Mouse (Mus musculus) myocyte (in vitro differentiated cells): ENCODE results near the gene Kremen1.

ENCODE experiments used
- CEBPB ChIP-seq: IDR thresholded peaks from 2 replicates; pipeline ENCODE4 v1.6.1; 2011; ENCODE audit warnings: mild to moderate bottlenecking, moderate library complexity; ENCODE audit not compliant: poor library complexity, insufficient read depth, severe bottlenecking
- E2F4 ChIP-seq: IDR thresholded peaks from one replicate; pipeline ENCODE4 v1.6.1; 2011; ENCODE audit warnings: mild to moderate bottlenecking, control low read depth, moderate library complexity; ENCODE audit not compliant: insufficient read depth
- POLR2A ChIP-seq: IDR thresholded peaks from one replicate; pipeline ENCODE4 v1.6.1; 2011; ENCODE audit warnings: low read depth, mild to moderate bottlenecking, control low read depth, moderate library complexity; ENCODE audit not compliant: insufficient read length

DNA sequence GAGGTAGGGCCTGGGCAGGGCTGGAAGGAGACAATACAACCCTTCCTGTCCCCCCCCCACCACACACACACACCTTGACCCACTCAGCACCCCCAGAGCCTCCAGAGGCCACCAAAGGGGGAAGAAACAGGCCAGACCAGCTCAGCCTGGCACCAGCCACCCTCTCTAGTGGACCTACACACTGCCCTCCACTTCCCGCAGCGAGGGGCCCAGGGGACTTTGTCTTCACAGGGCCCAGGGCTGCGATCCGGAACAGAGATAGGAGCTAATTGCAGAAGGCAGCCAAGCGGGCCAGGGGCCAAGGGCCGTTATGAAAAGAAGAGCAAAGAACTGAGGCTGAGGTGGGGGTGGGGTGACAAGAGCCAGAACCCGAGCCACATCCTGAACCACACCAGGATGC lies 112.1 kb downstream of the Kremen1 start:
- TF ChIP-seq POLR2A (no peak), CEBPB (no peak), E2F4 (no peak)
